ENCODE assay signal across 18 mouse cellular contexts in the genomic region with DNA sequence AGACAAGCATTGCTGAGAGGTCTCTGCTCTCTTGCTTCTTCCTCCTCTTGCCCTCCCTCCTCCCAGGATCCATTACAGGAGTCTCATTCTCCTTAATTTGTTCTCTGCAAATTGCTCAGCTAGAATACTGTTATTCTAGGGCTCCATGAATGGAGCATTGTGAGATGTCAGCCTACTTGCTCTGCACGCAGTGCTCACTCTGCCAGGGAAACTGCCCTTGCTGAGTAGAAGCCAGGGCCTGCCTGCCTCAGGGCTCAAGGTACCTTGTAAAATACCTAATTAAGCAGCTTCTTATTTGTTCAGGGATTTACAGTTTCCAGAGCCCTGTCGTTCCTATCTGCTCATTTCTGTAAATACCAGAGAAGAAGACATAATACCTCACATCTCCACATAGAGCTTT.
"Had no signal": no experiment of that assay in that cellular context is flagged by ENCODE, and none has a peak within 500 bp of the region (broad histone marks: within the 10 kb centered on the region; RNA-seq: fewer than 3 reads in every experiment).

No protein-coding gene starts in this region.

- H3K27ac ChIP-seq: kidney, embryonic 15.5 days; limb, embryonic 13.5 days; liver, embryonic 12.5 days; midbrain, embryonic 10.5 days; neural tube, embryonic 15.5 days had no signal

- H3K9me3 ChIP-seq: kidney, embryonic 15.5 days; limb, embryonic 13.5 days; liver, embryonic 12.5 days; midbrain, embryonic 10.5 days; neural tube, embryonic 15.5 days had no signal

- H3K9ac ChIP-seq: kidney, embryonic 15.5 days; limb, embryonic 13.5 days; liver, embryonic 12.5 days; lung, embryonic 14.5 days; neural tube, embryonic 15.5 days had no signal

- ATAC-seq: liver, embryonic 12.5 days had no signal

- H3K4me1 ChIP-seq: kidney, embryonic 15.5 days; liver, embryonic 12.5 days had no signal

- H3K4me3 ChIP-seq: kidney, embryonic 15.5 days; limb, embryonic 13.5 days; liver, embryonic 12.5 days; midbrain, embryonic 10.5 days; myocyte; neural tube, embryonic 15.5 days had no signal

- DNase-seq: kidney, adult 2 months; kidney, postnatal 14 days; layer of hippocampus, adult 9-11 months; layer of hippocampus, postnatal 36 days; lung, embryonic 14.5 days; lung, postnatal 10 days; lung, postnatal 4 days; midbrain, embryonic 14.5 days; right cerebral cortex, postnatal 4 days; spleen, adult 18-20 months; thymus, adult 2 months; thymus, postnatal 25 days had no signal

- H3K27me3 ChIP-seq: limb, embryonic 13.5 days; liver, embryonic 12.5 days; neural tube, embryonic 15.5 days had no signal

- H3K36me3 ChIP-seq: kidney, embryonic 15.5 days; limb, embryonic 13.5 days; liver, embryonic 12.5 days; midbrain, embryonic 10.5 days; neural tube, embryonic 15.5 days had no signal

- H3K4me2 ChIP-seq: kidney, embryonic 15.5 days; limb, embryonic 13.5 days; liver, embryonic 12.5 days; lung, embryonic 14.5 days; neural tube, embryonic 15.5 days had no signal
